Mouse (Mus musculus): ENCODE results near the gene Pmf1.
"Not testable (repeated sequence)": the region's sequence is repeated elsewhere in the genome, so short reads cannot be mapped to it uniquely, and the experiment has no call there.

Gene Pmf1

GRCm38 (mm10) chr3:88439582-88439981, 29.5 kb upstream of the Pmf1 start:
- in situ Hi-C loops (cut with MboI), result no loop called here

GRCm38 (mm10) chr3:88437454-88437853, 27.3 kb upstream of the Pmf1 start:
- in situ Hi-C loops (cut with MboI), result no loop called here

- in situ Hi-C loops (cut with MboI), result no loop called here
These were observed 26.5 kb upstream of the Pmf1 start for GRCm38 (mm10) chr3:88436395-88437201.

GRCm38 (mm10) chr3:88435515-88435914, 25.4 kb upstream of the Pmf1 start:
- in situ Hi-C loops (cut with MboI), result no loop called here

DNA sequence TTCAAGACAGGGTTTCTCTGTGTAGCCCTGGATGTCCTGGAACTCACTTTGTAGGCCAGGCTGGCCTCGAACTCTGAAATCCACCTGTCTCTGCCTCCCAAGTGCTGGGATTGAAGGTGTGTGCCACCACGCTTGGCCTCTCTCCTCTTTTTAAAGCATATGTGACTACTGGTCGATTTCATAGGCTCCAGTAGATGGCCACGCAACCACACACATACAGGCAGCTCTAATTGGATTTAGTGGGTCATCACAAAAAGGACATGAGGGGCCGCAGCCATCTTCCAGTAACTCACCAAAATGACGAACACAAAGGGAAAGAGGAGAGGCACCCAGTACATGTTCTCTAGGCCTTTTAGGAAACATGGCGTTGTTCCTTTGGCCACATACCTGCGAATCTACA, 18.5 kb upstream of the Pmf1 start:
- in situ Hi-C loops (cut with MboI), result not testable (repeated sequence)

- in situ Hi-C loops (cut with MboI), result no loop called here
These were observed 17.3 kb upstream of the Pmf1 start for GRCm38 (mm10) chr3:88427342-88427905.

- in situ Hi-C loops (cut with MboI), result no loop called here
These were observed 15.7 kb upstream of the Pmf1 start for GRCm38 (mm10) chr3:88425708-88426420.

GRCm38 (mm10) chr3:88425330-88425689, 15.2 kb upstream of the Pmf1 start:
- in situ Hi-C loops (cut with MboI), result no loop called here

DNA sequence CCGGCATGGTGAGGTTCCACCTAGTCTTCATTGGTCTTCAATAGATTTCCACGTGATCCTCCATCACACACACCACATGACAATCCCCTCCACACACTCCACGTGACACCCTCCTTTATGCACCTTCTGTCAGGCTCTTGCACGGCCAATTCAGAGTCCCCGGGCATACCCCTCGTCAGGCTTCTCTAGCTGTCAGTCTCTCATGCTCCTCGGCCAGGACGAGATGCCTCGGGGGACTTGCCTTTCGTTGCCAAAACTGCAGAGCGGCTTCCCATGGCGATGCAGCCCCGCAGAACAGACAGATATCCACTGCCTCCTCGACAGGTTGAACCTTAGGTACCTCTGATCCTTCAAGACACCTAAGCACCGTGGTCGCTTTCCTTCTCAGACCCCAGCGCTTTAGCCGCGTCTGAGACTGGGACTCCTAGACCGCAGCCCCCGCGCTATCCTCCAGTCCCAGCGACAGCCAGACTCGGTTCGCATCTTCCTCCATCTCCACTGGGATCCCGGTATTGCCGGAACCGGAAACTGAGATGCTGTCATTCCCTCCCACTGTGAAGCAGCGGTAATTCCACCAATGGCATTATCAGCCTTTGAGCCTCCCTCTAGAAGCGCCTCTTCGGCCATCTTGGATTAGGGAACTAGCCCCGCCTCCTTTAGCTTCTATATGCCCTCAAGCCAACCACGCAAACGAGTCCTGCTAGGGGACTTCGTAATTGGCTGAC, 14.6 kb upstream of the Pmf1 start, which contains the start of gene Slc25a44:
TSS of gene Slc25a44 (minus strand) at position 535 of the 725 bp plus-strand sequence.
- in situ Hi-C loops (cut with MboI), result no loop called here

DNA sequence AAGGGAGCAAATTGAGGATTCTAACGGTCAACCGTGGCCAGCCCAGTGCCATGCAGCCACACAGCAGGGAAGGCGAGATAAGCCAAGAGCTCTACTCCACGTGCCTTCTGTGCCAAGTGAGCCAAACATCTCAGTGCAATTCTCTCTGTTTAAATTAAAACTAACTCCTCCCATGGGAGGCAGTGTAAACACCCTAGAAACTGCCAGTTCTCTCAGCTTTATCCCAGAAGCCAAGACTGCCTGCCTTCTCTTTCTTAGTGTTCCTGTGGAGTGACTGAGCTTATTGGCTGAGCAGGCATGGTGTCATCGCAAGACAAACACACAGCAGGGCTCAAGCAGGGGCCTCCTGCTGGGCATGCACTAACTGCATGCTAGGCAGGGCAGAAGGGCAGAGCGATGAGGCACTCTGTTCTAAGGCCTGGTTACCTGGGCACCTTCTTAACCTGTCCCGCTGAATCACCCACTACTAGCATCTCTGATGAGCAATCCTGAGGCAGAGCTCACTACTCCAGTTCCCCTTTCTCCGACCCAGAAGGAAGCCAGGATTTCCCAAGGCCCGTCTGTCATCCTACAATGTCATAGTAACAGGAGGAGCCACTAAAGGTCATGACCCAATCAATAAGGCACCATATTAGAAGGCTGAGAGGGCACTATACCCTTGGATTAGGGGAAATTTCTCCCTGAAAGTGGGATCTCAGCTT, 12.0 kb upstream of the Pmf1 start:
- in situ Hi-C loops (cut with MboI), result no loop called here

DNA sequence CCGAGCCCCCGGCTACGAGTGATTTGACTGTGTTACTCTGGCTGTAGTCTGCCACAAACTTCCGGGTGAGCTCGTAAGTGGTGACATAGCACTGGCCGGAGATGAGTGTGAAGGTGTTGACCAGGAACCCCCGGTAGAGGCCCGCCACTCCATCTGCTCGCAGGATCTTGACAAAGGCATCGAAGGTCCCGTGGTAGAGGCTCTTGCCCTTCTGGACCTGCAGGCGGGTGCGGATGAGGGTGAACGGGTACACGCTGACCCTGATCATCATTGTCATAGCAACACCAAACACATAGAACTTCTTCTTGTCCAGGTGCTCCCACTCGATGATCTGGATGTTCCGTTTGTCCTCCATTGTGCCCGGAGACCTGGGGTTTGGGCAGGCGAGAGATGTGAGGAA, 10.6 kb upstream of the Pmf1 start:
- in situ Hi-C loops (cut with MboI), result no loop called here

DNA sequence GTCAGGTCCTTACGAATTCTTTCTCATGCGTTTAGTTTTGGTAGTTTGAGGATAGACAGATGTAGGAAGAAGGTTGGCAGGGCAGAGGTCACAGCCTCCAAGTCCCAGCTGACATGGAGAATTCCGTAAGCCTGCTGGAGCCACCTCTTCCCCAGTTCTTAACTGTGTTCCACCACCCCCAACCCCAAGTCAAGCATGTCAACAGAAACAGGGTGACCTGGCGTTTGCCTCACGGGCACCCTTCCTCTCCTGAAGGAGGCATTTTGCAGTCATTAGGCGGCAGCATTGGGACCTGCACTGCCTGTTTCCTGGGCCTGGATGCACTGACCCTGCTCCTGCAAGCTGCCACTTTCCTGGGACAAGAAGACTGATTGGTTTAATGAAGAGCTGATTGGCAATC, 7.9 kb upstream of the Pmf1 start:
- in situ Hi-C loops (cut with MboI), result no loop called here

DNA sequence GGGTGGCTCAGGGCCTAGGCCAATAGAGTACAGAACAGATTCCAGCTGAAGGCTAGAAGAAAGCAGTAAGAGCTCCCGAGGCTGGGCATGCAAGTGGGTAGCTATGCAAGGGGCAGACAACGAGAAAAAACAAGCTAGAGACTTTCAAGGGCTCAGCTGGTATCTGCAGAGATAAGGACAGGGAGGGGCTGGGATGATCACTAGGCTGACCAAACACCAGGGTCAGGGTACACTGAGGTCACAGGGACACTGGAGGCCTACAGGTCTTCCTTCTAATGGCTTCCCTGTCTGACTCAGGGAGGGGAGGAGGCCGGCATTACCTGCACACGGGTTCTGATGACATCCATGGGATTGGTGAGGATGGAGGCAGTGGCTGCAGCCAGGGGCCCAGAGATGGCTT, 5.5 kb upstream of the Pmf1 start:
- in situ Hi-C loops (cut with MboI), result no loop called here

DNA sequence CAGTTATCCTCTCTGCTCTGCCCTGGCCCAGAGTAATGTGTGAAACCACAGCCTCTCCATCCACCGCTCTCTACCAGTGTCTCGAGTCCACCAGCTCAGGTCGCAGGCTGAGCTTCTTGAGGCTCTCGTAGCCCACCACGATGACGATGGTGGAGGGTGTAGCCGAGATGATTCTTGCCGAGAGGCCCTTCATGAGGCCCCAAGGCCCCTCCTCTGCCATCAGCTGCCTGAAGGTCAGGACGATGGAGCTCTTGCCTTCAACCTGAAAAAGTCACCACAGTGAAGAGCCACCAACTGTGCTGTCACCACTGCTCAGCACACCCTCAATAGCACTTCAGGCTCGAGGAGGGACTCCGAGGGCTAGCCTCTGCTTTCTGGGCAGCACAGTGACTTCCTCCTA, 2.5 kb upstream of the Pmf1 start:
- in situ Hi-C loops (cut with MboI), result no loop called here

GRCm38 (mm10) chr3:88411681-88412080, 1.6 kb upstream of the Pmf1 start:
- in situ Hi-C loops (cut with MboI), result no loop called here

DNA sequence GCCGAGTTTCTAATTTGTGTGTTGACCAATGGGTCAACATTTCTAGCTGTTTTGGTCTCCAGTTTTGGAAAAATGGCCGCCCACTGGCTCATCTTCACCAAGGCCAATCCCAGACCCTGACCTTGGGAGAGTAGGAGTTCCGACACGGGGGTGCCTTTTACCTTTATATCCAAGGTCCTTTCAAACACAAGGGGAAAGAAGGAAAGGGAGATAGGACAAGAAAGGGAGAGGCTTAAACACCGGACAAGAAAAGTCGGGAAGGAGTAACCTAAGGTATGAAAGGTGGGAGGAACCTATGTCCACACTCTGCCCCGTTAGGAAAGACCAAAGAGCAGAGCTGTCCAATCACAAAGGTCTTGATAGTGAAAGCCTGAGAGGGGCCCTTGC, 507 bp upstream of the Pmf1 start:
- in situ Hi-C loops (cut with MboI), result no loop called here

DNA sequence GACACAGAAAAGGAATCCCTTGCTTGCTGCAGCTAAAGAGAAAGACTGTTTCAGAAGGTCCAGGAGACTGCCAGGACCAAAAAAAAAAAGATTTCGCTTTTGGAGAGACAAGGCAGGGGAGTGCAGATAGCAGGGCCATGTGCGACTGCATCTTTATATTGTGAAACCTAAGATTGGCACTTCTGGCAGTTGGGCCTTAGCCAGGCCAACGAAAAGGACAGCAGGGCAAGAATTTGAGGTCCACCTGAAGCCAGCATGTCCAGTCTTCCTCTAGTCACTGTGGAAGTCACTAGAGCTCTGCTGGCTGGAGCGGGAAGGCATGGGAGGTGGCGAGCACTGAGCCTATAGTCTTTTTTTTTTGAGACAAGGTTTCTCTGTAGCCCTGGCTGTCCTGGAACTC, 1.2 kb downstream of the Pmf1 start:
- in situ Hi-C loops (cut with MboI), result loop anchor here (5.0 kb wide), 2 partner anchors 53 to 123 kb away; partner anchors contain the start of genes Mex3a and Sema4a

GRCm38 (mm10) chr3:88407529-88407928, 2.6 kb downstream of the Pmf1 start:
- in situ Hi-C loops (cut with MboI), result loop anchor here (5.0 kb wide), 2 partner anchors 55 to 125 kb away; partner anchors contain the start of genes Mex3a and Sema4a

GRCm38 (mm10) chr3:88407090-88407489, 3.0 kb downstream of the Pmf1 start:
- in situ Hi-C loops (cut with MboI), result loop anchor here (5.0 kb wide), 2 partner anchors 55 to 125 kb away; partner anchors contain the start of genes Mex3a and Sema4a

- in situ Hi-C loops (cut with MboI), result no loop called here
These were observed 6.5 kb downstream of the Pmf1 start for GRCm38 (mm10) chr3:88403522-88404230.

DNA sequence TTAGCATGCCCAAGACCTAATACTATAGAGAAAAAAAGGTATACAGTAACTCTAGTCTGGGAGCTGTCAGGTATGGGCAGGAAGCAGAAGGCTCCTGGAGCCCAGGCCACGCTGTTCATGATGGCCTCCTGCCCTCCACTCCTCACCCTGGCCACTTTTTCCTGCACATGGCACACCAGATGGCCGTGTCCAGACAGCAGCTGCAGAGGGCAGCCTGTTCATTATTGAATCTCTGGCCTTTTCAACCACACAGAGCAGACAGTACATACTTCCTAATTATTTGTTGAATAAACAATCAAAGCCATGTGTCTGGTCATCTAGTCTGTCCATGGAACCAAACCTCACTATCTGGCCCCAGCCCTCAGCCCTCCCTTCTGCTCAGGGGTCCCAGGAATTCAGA, 11.5 kb downstream of the Pmf1 start:
- in situ Hi-C loops (cut with MboI), result no loop called here
